ENCODE assay signal across 17 mouse cellular contexts in genomic region chr13:104493466-104493993, GRCm38 (mm10).
DNase-seq lines count a peak whose midpoint lies in the region; ATAC-seq and TF ChIP-seq lines count a peak whose summit lies in the region.
"Had no signal": no experiment of that assay in that cellular context is flagged by ENCODE, and none has a peak within 500 bp of the region (broad histone marks: within the 10 kb centered on the region; RNA-seq: fewer than 3 reads in every experiment).

No protein-coding gene starts in this region.

- no peak overlapping the region for H3K9ac ChIP-seq in heart, adult 2 months (ENCODE audit: low read depth, low read length)
- H3K9ac ChIP-seq in limb, embryonic 11.5 days (ENCODE audit: low read length) = no peak overlapping the region
- H3K9ac ChIP-seq: neural tube, embryonic 12.5 days had no signal

- no peak overlapping the region for H3K27ac ChIP-seq in heart, adult 2 months
- H3K27ac ChIP-seq in limb, embryonic 11.5 days (replicated peaks; ENCODE audit: low read depth, low read length) = no peak overlapping the region
- no peak overlapping the region for H3K27ac ChIP-seq in limb, embryonic 10.5 days
- H3K27ac ChIP-seq: macrophage; neural tube, embryonic 12.5 days had no signal

- no peaks in the 10 kb centered on the region for H3K79me2 ChIP-seq in heart, adult 2 months (replicated peaks; ENCODE audit: control insufficient read depth, insufficient read depth, low read length)

- ATAC-seq in limb, embryonic 11.5 days (ENCODE audit: insufficient number of reproducible peaks, low FRiP score, low TSS enrichment, low read depth) = no peak

- H3K4me3 ChIP-seq in heart, adult 2 months = no peak overlapping the region
- H3K4me3 ChIP-seq in limb, embryonic 11.5 days (ENCODE audit: low read depth, low read length) = no peak overlapping the region
- H3K4me3 ChIP-seq in limb, embryonic 10.5 days = no peak overlapping the region
- H3K4me3 ChIP-seq: erythroblast, embryonic 14.5 days; neural tube, embryonic 12.5 days had no signal

- intact Hi-C loops in heart, adult 2 months (cut with DNase I) = no loop called here

- H3K4me2 ChIP-seq in limb, embryonic 11.5 days (ENCODE audit: low read depth, severe bottlenecking) = no peak overlapping the region
- H3K4me2 ChIP-seq: neural tube, embryonic 12.5 days had no signal

- TF ChIP-seq CTCF in heart, adult 2 months (IDR thresholded peaks at IDR 0.05) = no peak

- 40% methylated on average over 8 of the region's 8 CpGs for WGBS in heart, adult 2 months
- 70% methylated on average over 8 of the region's 8 CpGs for WGBS in limb, embryonic 11.5 days
- WGBS in limb, embryonic 10.5 days = 80% methylated on average over 8 of the region's 8 CpGs

- peak; percentile 88 for DNase-seq in heart, adult 11 months
- no peak for DNase-seq in heart, adult 2 months
- peak; percentile 19 for DNase-seq in limb, embryonic 11.5 days (ENCODE audit: low spot score)
- no peak for DNase-seq in limb, embryonic 10.5 days (ENCODE audit: low spot score)
- DNase-seq in 3T3-L1 (ENCODE audit: low read depth, low spot score) = peak; percentile 31
- peak; percentile 32 to 34 for DNase-seq in adrenal gland, postnatal 36 days
- DNase-seq in ovary, postnatal 14 days (ENCODE audit: low spot score) = no peak
- DNase-seq: cerebellum, adult 9-11 months; gastrocnemius, postnatal 10 days; heart, postnatal 4 days; kidney, postnatal 14 days; left cerebral cortex, postnatal 4 days; midbrain, embryonic 14.5 days had no signal

- no peaks in the 10 kb centered on the region for H3K27me3 ChIP-seq in heart, adult 2 months (ENCODE audit: control insufficient read depth, insufficient read depth, low read length)
- H3K27me3 ChIP-seq in limb, embryonic 11.5 days (ENCODE audit: control insufficient read depth, insufficient read depth, low read length) = no peaks in the 10 kb centered on the region
- H3K27me3 ChIP-seq in limb, embryonic 10.5 days (ENCODE audit: low read depth, poor library complexity, severe bottlenecking) = no peaks in the 10 kb centered on the region
- H3K27me3 ChIP-seq: neural tube, embryonic 12.5 days had no signal

- H3K4me1 ChIP-seq in heart, adult 2 months (ENCODE audit: control insufficient read depth, insufficient read depth, low read length) = no peaks in the 10 kb centered on the region; the same call in 1 of the 2 replicates
- peaks cover 3% of the 10 kb centered on the region; the same call in 1 of the 2 replicates for H3K4me1 ChIP-seq in limb, embryonic 11.5 days (ENCODE audit: control insufficient read depth, insufficient read depth, low read length)
- no peaks in the 10 kb centered on the region; the same call in 1 of the 2 replicates for H3K4me1 ChIP-seq in limb, embryonic 10.5 days
- H3K4me1 ChIP-seq: neural tube, embryonic 12.5 days had no signal

- TF ChIP-seq EP300 in heart, adult 2 months (IDR thresholded peaks at IDR 0.05; ENCODE audit: insufficient read depth, low read depth, low read length) = no peak

- H3K36me3 ChIP-seq in heart, adult 2 months (ENCODE audit: control insufficient read depth, insufficient read depth, low read length) = no peaks in the 10 kb centered on the region
- H3K36me3 ChIP-seq in limb, embryonic 11.5 days (ENCODE audit: control insufficient read depth, insufficient read depth, low read length) = no peaks in the 10 kb centered on the region
- H3K36me3 ChIP-seq in limb, embryonic 10.5 days = peaks cover 2% of the 10 kb centered on the region; the same call in 1 of the 2 replicates
- H3K36me3 ChIP-seq: G1E; neural tube, embryonic 12.5 days had no signal

- H3K9me3 ChIP-seq in limb, embryonic 11.5 days (ENCODE audit: control insufficient read depth, low read length) = no peaks in the 10 kb centered on the region
- H3K9me3 ChIP-seq in limb, embryonic 10.5 days (replicated peaks) = no peaks in the 10 kb centered on the region
- H3K9me3 ChIP-seq: G1E; neural tube, embryonic 12.5 days had no signal

- no peak for TF ChIP-seq POLR2A in heart, adult 2 months (IDR thresholded peaks at IDR 0.05; ENCODE audit: insufficient read depth, low read depth, low read length)

Comparison
In these comparisons a context has a peak if more than half of its experiments do, and no peak if none do; other contexts are left out.
1. DNase-seq: peak in heart, adult 11 months (single experiment), limb, embryonic 11.5 days (single experiment), 3T3-L1 (single experiment) and adrenal gland, postnatal 36 days (2 of 2); none in heart, adult 2 months (0 of 2), limb, embryonic 10.5 days (single experiment) and ovary, postnatal 14 days (single experiment).